Mouse (Mus musculus) right cerebral cortex, postnatal 10 days (tissue): ENCODE results near the gene Il21r.

Source experiments
- DNase-seq, 2 experiments: peaks; one replicate each; pipeline ENCODE4 v3.0.0; 2021; ENCODE audit warnings: low spot score in 2 of 2

Gene Il21r

GRCm38 (mm10) chr7:125575738-125576540, 27.3 kb upstream of the Il21r start:
- DNase-seq, result no peak

GRCm38 (mm10) chr7:125576982-125577381, 26.2 kb upstream of the Il21r start:
- peak; percentile 63 to 68 for DNase-seq

GRCm38 (mm10) chr7:125577486-125578088, 25.6 kb upstream of the Il21r start:
- DNase-seq, result no peak

- no peak for DNase-seq
Observed at GRCm38 (mm10) chr7:125578106-125578505, 25.1 kb upstream of the Il21r start.

GRCm38 (mm10) chr7:125579545-125580219, 23.5 kb upstream of the Il21r start:
- DNase-seq, result no peak

GRCm38 (mm10) chr7:125580220-125580549, 23.0 kb upstream of the Il21r start:
- DNase-seq, result no peak

GRCm38 (mm10) chr7:125580625-125581316, 22.5 kb upstream of the Il21r start:
- DNase-seq, result no peak

- DNase-seq, result peak; percentile 87 to 91
Observed at GRCm38 (mm10) chr7:125581317-125581672, 21.9 kb upstream of the Il21r start.

GRCm38 (mm10) chr7:125583325-125584004, 19.8 kb upstream of the Il21r start:
- no peak for DNase-seq

GRCm38 (mm10) chr7:125584005-125584369, 19.2 kb upstream of the Il21r start:
- no peak for DNase-seq

- no peak for DNase-seq
Observed at GRCm38 (mm10) chr7:125586355-125586754, 16.9 kb upstream of the Il21r start.

GRCm38 (mm10) chr7:125588721-125589120, 14.5 kb upstream of the Il21r start:
- no peak for DNase-seq

GRCm38 (mm10) chr7:125589896-125590295, 13.3 kb upstream of the Il21r start:
- no peak for DNase-seq

- DNase-seq, result no peak
Observed at GRCm38 (mm10) chr7:125593831-125594230, 9.4 kb upstream of the Il21r start.

GRCm38 (mm10) chr7:125596406-125596805, 6.8 kb upstream of the Il21r start:
- no peak for DNase-seq

GRCm38 (mm10) chr7:125597083-125597482, 6.1 kb upstream of the Il21r start:
- DNase-seq, result no peak

GRCm38 (mm10) chr7:125597516-125598347, 5.5 kb upstream of the Il21r start:
- DNase-seq, result no peak

- no peak for DNase-seq
Observed at GRCm38 (mm10) chr7:125599373-125599973, 3.8 kb upstream of the Il21r start.

GRCm38 (mm10) chr7:125600136-125600535, 3.1 kb upstream of the Il21r start:
- no peak for DNase-seq

GRCm38 (mm10) chr7:125600612-125601279, 2.5 kb upstream of the Il21r start:
- no peak for DNase-seq
